ENCODE assay signal across 8 mouse cellular contexts in the genomic region with DNA sequence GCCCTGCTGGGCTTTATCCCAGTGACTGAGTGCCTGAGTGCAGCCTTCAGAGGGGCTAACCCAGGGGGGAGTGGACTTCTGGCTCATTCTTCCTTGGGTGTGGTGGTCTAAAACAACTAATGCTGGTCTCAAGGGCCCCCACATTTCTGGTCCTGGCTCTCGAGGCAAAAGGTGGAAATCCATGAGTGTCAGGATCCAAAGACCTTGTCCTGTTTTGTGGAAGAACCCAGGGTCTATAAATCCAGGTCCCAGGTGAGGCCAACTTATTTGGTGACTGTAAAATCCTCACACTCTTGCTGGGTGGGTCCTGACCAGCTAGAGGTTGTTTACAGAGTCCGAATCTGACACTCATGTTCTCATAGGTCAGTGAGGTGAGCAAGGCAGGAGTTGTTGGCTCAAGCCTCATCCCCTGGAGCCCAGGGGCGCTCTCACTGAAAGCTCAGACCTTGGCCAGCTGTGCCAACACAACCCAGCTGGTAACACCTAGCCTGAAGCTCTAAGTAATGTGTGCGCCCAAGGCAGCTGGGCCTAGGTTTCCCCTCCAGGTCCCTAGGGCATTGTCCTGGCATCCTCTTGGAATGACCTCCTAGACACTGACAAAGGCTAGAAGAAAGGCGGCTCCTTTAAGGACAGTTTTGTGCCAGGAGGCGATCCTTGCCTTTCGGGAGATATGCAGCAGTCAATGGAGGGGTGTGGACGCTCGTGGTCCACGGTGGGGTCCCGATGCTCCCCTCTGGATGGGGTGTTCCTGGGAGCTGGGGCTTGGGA. TPM values are rescaled to one million over a fixed set of nuclear protein-coding genes. Genes with fewer than 3 reads are reported as not detected.
DNase-seq lines count a peak whose midpoint lies in the region; ATAC-seq lines count a peak whose summit lies in the region.

No protein-coding gene starts in this region.

- peaks cover 80% of the 10 kb centered on the region for H3K4me1 ChIP-seq in lung, embryonic 15.5 days
- peaks cover 97% of the 10 kb centered on the region for H3K4me1 ChIP-seq in forebrain, embryonic 10.5 days
- peaks cover 100% of the 10 kb centered on the region for H3K4me1 ChIP-seq in midbrain, embryonic 10.5 days

- no peaks in the 10 kb centered on the region for H3K27me3 ChIP-seq in lung, embryonic 15.5 days
- peaks cover 33% of the 10 kb centered on the region for H3K27me3 ChIP-seq in forebrain, embryonic 10.5 days (ENCODE audit: poor library complexity, severe bottlenecking)
- H3K27me3 ChIP-seq in midbrain, embryonic 10.5 days (ENCODE audit: low read depth, poor library complexity, severe bottlenecking) = no peaks in the 10 kb centered on the region

- no peak for ATAC-seq in lung, embryonic 15.5 days (ENCODE audit: borderline replicate concordance, extremely low read depth, low FRiP score, low TSS enrichment)

- peak overlapping the region; percentile 92 for H3K27ac ChIP-seq in lung, embryonic 15.5 days
- peak overlapping the region; percentile 100 for H3K27ac ChIP-seq in forebrain, embryonic 10.5 days
- peak overlapping the region; percentile 100 for H3K27ac ChIP-seq in midbrain, embryonic 10.5 days (replicated peaks)

- H3K4me3 ChIP-seq in lung, embryonic 15.5 days = peak overlapping the region; percentile 12; the same call in 1 of the 2 replicates
- H3K4me3 ChIP-seq in forebrain, embryonic 10.5 days = peak overlapping the region; percentile 43
- H3K4me3 ChIP-seq in midbrain, embryonic 10.5 days = peak overlapping the region; percentile 98

- DNase-seq in lung, adult 18-20 months = no peak
- DNase-seq in forebrain, embryonic 10.5 days (ENCODE audit: extremely low spot score, low spot score) = peak; percentile 37
- DNase-seq in kidney, adult 11 months = peak; percentile 69
- peak; percentile 50 for DNase-seq in midbrain, embryonic 10.5 days (ENCODE audit: low spot score)
- DNase-seq in layer of hippocampus, adult 8-10 months (ENCODE audit: low spot score in 2 of 2) = no peak
- DNase-seq in frontal cortex, postnatal 36 days (ENCODE audit: low spot score in 2 of 2) = no peak
- DNase-seq in urinary bladder, postnatal 10 days (ENCODE audit: low spot score) = no peak

- no peaks in the 10 kb centered on the region for H3K9me3 ChIP-seq in lung, embryonic 15.5 days
- H3K9me3 ChIP-seq in forebrain, embryonic 10.5 days = no peaks in the 10 kb centered on the region
- no peaks in the 10 kb centered on the region for H3K9me3 ChIP-seq in midbrain, embryonic 10.5 days (replicated peaks)

- H3K4me2 ChIP-seq in lung, embryonic 15.5 days = peak overlapping the region; percentile 50

- WGBS in lung, embryonic 15.5 days = 29% methylated on average over 11 of the region's 11 CpGs
- WGBS in forebrain, embryonic 10.5 days = 31% methylated on average over 11 of the region's 11 CpGs
- WGBS in midbrain, embryonic 10.5 days = 21% methylated on average over 11 of the region's 11 CpGs

- H3K9ac ChIP-seq in lung, embryonic 15.5 days = peak overlapping the region; percentile 22

- H3K36me3 ChIP-seq in lung, embryonic 15.5 days = no peaks in the 10 kb centered on the region
- peaks cover 3% of the 10 kb centered on the region; the same call in 1 of the 2 replicates for H3K36me3 ChIP-seq in forebrain, embryonic 10.5 days (replicated peaks)
- H3K36me3 ChIP-seq in midbrain, embryonic 10.5 days = peaks cover 3% of the 10 kb centered on the region; the same call in 1 of the 2 replicates

RNA-seq across cellular contexts. Expression of a gene that starts 8.1 kb away (rescaled TPM):
- polyA plus RNA-seq in lung, embryonic 15.5 days (2015; fragmentation: Nextera tagmentation; extraction: Ambion mirVana) = 8.7 and 9.2 TPM in 2 replicates
- polyA plus RNA-seq in forebrain, embryonic 10.5 days (2016; fragmentation: Nextera tagmentation; extraction: Ambion mirVana) = 13.7 and 16.1 TPM in 2 replicates
- polyA plus RNA-seq in midbrain, embryonic 10.5 days (2016; fragmentation: Nextera tagmentation; extraction: Ambion mirVana) = 14.3 and 16.6 TPM in 2 replicates
- total RNA-seq in layer of hippocampus, adult 8-10 months (2022) = 10 to 100 TPM; 20.0 to 23.4 (median 21.4) TPM

Comparison
In these comparisons a context has a peak if more than half of its experiments do, and no peak if none do; other contexts are left out.
1. H3K4me3 ChIP-seq: peak in every context shown above with its lines; median percentile 98 in midbrain, embryonic 10.5 days; 43 in forebrain, embryonic 10.5 days; 12 in lung, embryonic 15.5 days.
2. DNase-seq: peak in forebrain, embryonic 10.5 days (single experiment), kidney, adult 11 months (single experiment) and midbrain, embryonic 10.5 days (single experiment); none in lung, adult 18-20 months (0 of 2), layer of hippocampus, adult 8-10 months (0 of 2), frontal cortex, postnatal 36 days (0 of 2) and urinary bladder, postnatal 10 days (single experiment).
3. Peak in every context shown above with its lines, with median percentiles within 50 percentile points of each other: H3K27ac ChIP-seq.